Mouse (Mus musculus) E14TG2a.4 (cell line): ENCODE data around the gene Spc25.

Experiments
- CTCF ChIP-seq: conservative IDR thresholded peaks from 2 replicates; pipeline ENCODE4 v1.5.1; 2014; ENCODE audit warnings: low read length
- NANOG ChIP-seq: IDR thresholded peaks from 2 replicates; pipeline ENCODE4 v1.6.1; 2014; ENCODE audit warnings: borderline replicate concordance, low read length, mixed read lengths
- POU5F1 ChIP-seq: IDR thresholded peaks from 2 replicates; pipeline ENCODE4 v1.6.1; 2014; ENCODE audit warnings: low read length, borderline replicate concordance

GRCm38 (mm10) chr2:69150841-69151240 lies 55.2 kb downstream of the Spc25 start:
- no peak for TF ChIP-seq CTCF
- TF ChIP-seq NANOG = no peak
- TF ChIP-seq POU5F1 = no peak
